Mouse (Mus musculus) MEL (cell line): Measurements from ENCODE around the gene Tmem100.

ENCODE experiments used
- CHD2 ChIP-seq: IDR thresholded peaks from 2 replicates; pipeline ENCODE4 v1.6.1; 2011; ENCODE audit warnings: low read length, improper control_type of control experiment
- CTCF ChIP-seq, 3 experiments: IDR thresholded peaks in 2 of 3; conservative IDR thresholded peaks in 1 of 3; 2 replicates each; pipeline ENCODE4 v1.5.1; 2011 to 2012; ENCODE audit warnings: low read length in 3 of 3, low read depth in 2 of 3, mild to moderate bottlenecking in 2 of 3, improper control_type of control experiment in 1 of 3, inconsistent platforms in 1 of 3, mixed read lengths in 1 of 3, moderate library complexity in 1 of 3; ENCODE audit not compliant: control insufficient read depth in 1 of 3, insufficient read depth in 1 of 3, poor library complexity in 1 of 3, severe bottlenecking in 1 of 3
- ETS1 ChIP-seq: IDR thresholded peaks from 2 replicates; pipeline ENCODE4 v1.6.1; 2012; ENCODE audit warnings: low read depth, mild to moderate bottlenecking, inconsistent platforms, low read length, improper control_type of control experiment, moderate library complexity
- JUND ChIP-seq: IDR thresholded peaks from 2 replicates; pipeline ENCODE4 v1.6.1; 2011; ENCODE audit warnings: low read depth, mild to moderate bottlenecking, improper control_type of control experiment, low read length
- MAX ChIP-seq: IDR thresholded peaks from 2 replicates; pipeline ENCODE4 v1.6.1; 2011; ENCODE audit warnings: low read length, improper control_type of control experiment
- UBTF ChIP-seq: IDR thresholded peaks from 2 replicates; pipeline ENCODE4 v1.6.1; 2012; ENCODE audit warnings: low read depth, mild to moderate bottlenecking, inconsistent platforms, low read length, improper control_type of control experiment, moderate library complexity, borderline replicate concordance; ENCODE audit not compliant: insufficient read depth
- ZC3H11A ChIP-seq: IDR thresholded peaks from 2 replicates; pipeline ENCODE4 v1.6.1; 2012; ENCODE audit warnings: low read depth, mild to moderate bottlenecking, inconsistent platforms, low read length, improper control_type of control experiment
- ZMIZ1 ChIP-seq: IDR thresholded peaks from 2 replicates; pipeline ENCODE4 v1.6.1; 2012; ENCODE audit warnings: low read depth, mild to moderate bottlenecking, inconsistent platforms, low read length, improper control_type of control experiment, moderate library complexity

DNA sequence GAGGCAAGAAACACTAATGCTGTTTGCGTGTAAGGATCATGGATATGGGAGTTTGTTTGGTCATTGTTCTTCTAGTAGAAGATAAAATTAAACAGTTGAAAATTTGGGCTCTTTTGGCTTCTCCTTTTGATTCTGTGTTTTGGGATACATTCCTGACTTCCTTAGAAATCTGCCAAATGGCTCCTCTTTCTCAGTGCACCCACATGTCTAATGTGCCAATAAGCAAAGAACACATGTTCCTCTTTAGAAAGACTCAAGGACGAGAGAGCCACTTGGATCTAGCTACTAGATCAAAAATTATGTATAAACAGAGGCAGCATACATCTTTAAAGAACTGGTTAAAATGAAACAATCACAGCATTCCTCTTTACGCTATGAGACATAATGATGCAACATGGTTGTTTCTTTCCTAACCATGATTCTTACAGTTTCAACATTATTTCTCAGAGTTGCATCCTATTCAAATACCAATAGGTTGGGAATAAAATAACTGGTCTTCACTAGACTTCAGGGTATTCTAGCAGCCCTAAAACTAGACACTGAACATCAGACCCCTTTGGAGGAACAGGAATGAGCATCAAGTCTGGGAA, 50.6 kb downstream of the Tmem100 start:
- no peak for TF ChIP-seq CTCF (IDR thresholded peaks at IDR 0.05 in 2 of 3, conservative IDR thresholded peaks at IDR 0.05 in 1 of 3; ENCODE audit: control insufficient read depth in 1 of 3, insufficient read depth in 1 of 3, low read depth in 2 of 3, low read length in 3 of 3, poor library complexity in 1 of 3, severe bottlenecking in 1 of 3)
- TF ChIP-seq MAX, result no peak
- TF ChIP-seq JUND, result no peak
- TF ChIP-seq ZMIZ1, result no peak
- no peak for TF ChIP-seq ZC3H11A
- no peak for TF ChIP-seq CHD2
- no peak for TF ChIP-seq UBTF
- no peak for TF ChIP-seq ETS1
